Mouse (Mus musculus) stomach, postnatal 0 days (tissue): Measurements from ENCODE around the gene Psme3.

Experiments used
- CTCF ChIP-seq: IDR thresholded peaks from 2 replicates; pipeline ENCODE4 v1.5.1; 2016; ENCODE audit warnings: antibody characterized with exemption, low read depth, mild to moderate bottlenecking, moderate library complexity
- EP300 ChIP-seq: optimal IDR thresholded peaks from 2 replicates; pipeline ENCODE3; 2016; ENCODE audit warnings: antibody characterized with exemption

GRCm38 (mm10) chr11:101277381-101278222 lies 38.4 kb upstream of the Psme3 start:
- TF ChIP-seq EP300 (no peak), CTCF (no peak)
